Mouse (Mus musculus): ENCODE measurements at regions not wholly inside any gene's neighbourhood (a gene's known extent, or its start where the extent isn't known, plus 50 kb on each side); places are given as distances from the start of the nearest gene placed in this dataset.
"Not testable (repeated sequence)": the region's sequence is repeated elsewhere in the genome, so short reads cannot be mapped to it uniquely, and the experiment has no call there.

GRCm38 (mm10) chr5:16937840-16938239 is 146.2 kb downstream of the Gm28710 start:
- DNase-seq: peak; percentile 53

- DNase-seq: no peak
Measured at GRCm38 (mm10) chr5:16947430-16947829, 155.8 kb downstream of the Gm28710 start.

DNA sequence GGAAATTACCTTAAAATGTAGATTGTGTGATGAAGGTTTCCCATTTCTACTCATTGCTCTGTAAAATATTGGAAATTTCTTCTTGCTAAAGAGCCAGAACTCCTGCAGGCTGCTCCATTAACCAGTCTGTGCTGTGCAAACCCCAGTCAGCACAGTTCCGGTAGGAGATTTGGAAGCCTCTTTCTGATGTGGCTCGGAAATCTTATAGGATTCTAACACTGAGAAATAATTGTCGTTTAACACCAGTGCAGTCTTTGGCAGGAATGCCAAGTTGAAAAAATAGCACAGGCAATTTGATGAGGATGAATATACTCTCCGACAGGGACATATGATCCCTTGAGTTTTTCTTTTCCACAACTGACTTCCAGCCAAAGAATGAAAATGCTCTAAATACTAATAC is 176.1 kb downstream of the Gm28710 start:
- no peak for DNase-seq

DNA sequence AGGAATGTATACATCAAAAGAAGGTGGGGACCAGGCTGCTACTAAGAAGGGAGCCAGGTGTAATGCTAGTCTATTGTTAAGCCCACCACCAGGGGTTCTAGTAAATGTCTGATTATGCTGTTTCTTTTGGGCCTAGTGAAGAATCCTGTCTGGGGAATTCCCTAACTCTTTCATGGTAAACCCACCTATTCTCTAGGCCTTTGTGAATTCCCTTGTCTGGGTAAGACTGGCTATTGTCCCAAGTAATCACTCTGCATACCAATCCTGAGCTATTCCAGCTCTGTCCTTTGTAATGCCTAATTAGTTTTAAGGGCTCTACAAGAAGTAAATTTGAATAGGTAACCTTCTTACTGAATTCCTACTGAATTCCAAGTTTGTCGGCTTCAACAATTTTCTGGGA is 177.2 kb downstream of the Gm28710 start:
- DNase-seq: not testable (repeated sequence)

GRCm38 (mm10) chr5:16973206-16973896 is 181.7 kb downstream of the Gm28710 start:
- no peak for DNase-seq

- DNase-seq: no peak
Measured at GRCm38 (mm10) chr5:16976006-16976405, 184.4 kb downstream of the Gm28710 start.

- no peak for DNase-seq
Measured at GRCm38 (mm10) chr5:16984877-16985276, 193.3 kb downstream of the Gm28710 start.

DNA sequence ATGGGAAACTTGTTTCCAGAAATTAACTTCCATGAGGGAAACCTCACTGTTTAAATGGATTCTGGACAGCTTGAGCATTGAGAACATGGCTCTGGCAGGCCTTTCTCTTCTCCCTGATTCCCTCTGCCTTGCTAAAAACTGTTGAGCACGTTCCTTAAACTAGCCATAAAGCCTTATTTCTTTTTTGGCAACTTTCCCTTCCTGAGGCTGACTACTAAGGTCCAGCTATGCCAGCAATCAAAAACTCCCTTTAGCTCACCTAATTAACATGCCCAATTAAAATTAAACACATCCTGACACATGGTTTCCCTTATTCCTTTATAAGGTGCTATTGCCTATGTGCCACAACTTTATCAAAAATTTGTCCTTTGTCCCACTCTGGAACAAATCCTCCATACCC is 199.9 kb downstream of the Gm28710 start:
- DNase-seq: no peak

GRCm38 (mm10) chr5:16999183-16999582 is 207.6 kb downstream of the Gm28710 start:
- no peak for DNase-seq

- no peak for DNase-seq
Measured at GRCm38 (mm10) chr5:17006807-17007522, 215.4 kb downstream of the Gm28710 start.

- DNase-seq: no peak
Measured at GRCm38 (mm10) chr5:17021636-17022035, 230.0 kb downstream of the Gm28710 start.

DNA sequence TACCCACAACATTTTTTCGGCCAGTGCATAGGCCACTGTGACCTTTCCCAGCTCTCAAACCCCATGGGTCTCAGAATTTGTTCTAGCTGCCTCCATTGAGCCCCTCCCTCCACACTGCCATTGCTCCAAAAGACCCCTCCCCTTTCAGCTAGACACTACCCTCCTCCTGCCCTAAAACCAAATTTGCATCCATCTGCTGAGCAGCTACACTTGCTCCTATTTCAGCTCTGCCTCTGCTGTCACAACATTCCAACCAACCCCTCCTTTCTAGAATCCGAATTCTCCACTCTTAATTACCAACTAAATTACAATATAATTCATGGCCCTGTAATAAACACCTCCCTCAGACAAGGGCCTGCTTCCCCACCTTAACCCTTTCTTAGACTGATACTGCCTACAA is 262.3 kb downstream of the Gm28710 start:
- DNase-seq: no peak

DNA sequence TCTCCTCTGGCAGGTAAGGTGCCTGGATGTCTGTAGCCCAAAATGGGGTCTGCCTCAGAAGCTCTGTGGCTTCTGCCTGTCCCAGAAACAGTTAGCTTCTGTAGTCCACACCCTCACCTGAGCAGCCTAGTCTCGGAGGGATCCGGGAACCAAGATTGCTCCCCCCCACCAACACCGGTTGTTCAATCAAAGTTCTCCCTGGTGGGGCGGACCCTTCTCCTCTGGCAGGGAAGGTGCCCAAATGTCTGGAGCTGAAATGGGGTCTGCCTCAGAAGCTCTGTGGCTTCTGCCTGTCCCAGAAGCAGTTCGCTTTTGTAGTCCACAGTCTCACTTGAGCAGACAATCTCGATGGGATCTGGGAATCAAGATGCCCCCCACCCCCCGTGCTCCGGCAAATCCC is 273.0 kb downstream of the Gm28710 start:
- no peak for DNase-seq

DNA sequence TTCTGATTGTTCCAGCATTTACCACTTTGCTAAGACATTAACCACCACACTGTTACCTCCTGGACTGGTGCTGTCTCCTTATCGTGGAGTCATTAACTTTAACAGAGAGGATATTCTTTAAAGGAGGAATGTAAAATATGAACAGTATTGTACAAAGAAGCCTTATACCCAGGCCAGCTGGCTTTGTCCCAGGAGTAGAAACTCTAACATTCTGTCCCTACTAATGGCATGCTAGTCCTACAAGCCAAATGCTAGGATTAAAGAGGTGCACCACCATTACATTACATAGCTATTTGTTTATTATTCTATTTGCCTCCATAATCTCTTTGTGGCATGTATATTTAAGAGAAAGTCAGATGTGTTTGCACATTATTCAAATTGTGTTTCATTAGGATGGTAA is 288.8 kb downstream of the Gm28710 start:
- DNase-seq: no peak

DNA sequence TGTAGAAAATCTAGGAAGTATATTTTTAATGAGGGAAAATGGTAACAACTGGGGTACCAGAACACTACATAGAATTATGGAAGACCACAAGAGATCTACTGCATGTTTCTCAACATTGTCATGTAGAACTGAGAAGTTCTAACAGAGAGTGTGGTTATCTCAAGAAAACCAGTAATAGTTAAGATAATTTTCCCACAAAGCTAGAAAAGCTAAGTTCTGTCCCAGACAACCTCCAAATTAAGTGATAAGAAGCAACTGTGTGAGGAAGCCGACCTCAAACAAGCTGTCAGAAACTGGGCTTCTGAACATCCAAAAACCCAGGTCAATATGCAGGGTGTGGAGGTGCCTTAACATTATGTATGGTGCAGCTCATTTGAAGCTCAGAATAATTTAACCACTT is 261.4 kb upstream of the Speer4f2 start:
- DNase-seq: no peak

DNA sequence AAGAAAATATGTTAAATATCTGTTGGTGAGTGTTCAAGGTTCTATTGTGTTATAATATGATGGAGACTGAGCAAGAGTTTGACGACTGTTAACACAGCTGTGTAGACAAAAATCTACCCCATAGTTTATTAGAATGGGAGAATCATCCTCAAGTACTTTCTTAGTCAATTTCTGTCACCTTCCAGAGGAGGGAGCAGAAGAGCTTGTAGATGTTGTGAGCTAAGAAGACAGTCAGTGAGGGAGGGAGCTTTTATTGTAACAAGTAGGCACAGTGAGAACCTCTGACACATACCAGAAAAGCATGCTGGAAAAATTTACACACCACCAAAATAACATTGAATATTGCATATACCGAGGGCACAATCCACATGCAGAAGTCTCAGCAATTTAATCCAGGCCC is 261.0 kb upstream of the Speer4f2 start:
- no peak for DNase-seq

GRCm38 (mm10) chr5:17115035-17115434 is 257.9 kb upstream of the Speer4f2 start:
- no peak for DNase-seq

- no peak for DNase-seq
Measured at GRCm38 (mm10) chr5:17116072-17116471, 256.9 kb upstream of the Speer4f2 start.

DNA sequence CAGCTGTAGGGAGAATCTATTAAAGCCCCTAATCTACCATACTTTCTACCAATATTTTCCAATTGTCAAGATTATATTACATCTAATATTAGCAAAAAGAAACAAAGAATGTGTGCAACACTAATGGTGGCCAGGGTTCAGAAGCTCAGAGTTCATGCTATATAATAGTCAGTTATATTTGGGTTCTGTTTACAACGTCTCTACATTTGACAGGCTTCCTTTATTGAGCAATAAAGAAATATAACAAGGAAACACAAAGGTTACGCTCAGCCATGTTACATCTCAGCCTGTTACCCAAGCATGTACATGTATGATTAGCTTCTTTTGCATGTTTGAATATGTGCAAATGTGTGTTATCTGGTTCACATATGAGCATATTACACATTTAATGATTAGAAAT is 247.7 kb upstream of the Speer4f2 start:
- DNase-seq: no peak

GRCm38 (mm10) chr5:17127501-17127900 is 245.5 kb upstream of the Speer4f2 start:
- DNase-seq: no peak

DNA sequence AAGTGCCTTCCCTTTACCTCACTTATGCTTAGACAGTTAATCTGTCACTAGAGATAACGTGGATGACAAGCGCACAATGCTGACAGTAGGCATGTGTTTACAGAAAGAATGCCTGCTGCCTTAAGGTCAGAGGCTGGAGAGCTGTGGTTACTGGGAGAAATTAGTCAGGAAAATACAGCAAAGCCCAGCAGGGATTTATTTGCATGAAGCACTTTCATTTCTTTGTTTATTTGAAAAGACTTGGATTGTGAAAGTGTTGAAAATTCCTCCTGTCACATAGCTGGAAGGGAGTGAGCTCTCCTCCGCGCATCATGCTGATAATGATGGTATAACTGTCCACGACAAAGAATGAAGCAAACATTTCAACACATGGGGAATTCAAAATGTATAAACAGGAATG is 237.5 kb upstream of the Speer4f2 start:
- no peak for DNase-seq

DNA sequence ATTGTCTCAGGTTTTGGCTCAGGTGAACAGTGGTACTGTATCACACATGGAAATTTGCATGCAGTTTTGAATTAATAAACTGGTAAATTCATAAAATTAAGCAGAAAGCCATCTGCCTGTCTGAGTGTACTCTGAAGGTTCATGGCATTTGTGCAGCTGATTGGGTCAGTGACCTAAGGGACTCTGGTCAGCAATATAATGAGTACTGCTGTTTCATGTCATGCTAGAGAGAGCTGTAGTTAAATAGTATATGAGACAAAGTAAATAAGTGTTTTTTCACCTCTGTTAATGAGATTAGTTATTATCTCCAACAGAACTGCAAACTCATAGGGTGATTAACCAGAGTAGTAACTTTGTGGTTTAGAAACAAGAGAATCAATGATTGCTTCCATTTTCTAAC is 231.4 kb upstream of the Speer4f2 start:
- no peak for DNase-seq

GRCm38 (mm10) chr5:17174562-17174961 is 198.4 kb upstream of the Speer4f2 start:
- DNase-seq: no peak

DNA sequence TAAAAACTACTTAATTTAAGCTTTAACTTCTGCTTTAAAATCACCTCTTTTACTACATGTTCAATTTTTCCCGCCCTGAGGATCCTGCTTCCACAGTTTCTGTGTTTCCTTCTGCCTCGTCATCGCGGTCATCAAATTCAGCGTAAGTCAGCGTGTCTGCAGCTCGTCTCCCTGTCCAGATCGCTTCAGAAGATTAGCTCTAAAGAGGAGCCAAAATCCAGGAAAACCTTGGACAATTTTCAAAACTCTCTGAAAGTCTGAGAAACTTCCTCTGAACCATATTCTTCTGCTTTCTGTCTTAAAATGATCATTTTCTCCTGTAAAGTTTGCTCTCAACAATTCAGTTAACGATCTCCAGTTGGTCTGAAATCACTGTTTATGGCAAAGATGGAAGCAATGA is 196.2 kb upstream of the Speer4f2 start:
- no peak for DNase-seq
